Mouse (Mus musculus) embryonic fibroblast, embryonic 13.5 days (primary cell): Measurements from ENCODE around the gene Nfkb1.

Experiments used
- CTCF ChIP-seq: IDR thresholded peaks from 2 replicates; pipeline ENCODE4 v1.5.1; 2011; ENCODE audit warnings: mild to moderate bottlenecking, control low read depth, low read length, moderate library complexity, borderline replicate concordance; ENCODE audit not compliant: insufficient read depth
- POLR2A ChIP-seq: IDR thresholded peaks from 2 replicates; pipeline ENCODE4 v1.6.1; 2011; ENCODE audit warnings: low read depth, mild to moderate bottlenecking, control low read depth, low read length, moderate library complexity

- TF ChIP-seq POLR2A, result no peak
- TF ChIP-seq CTCF, result no peak
These were observed 14.3 kb downstream of the Nfkb1 start for GRCm38 (mm10) chr3:135677064-135677463.
